Mouse (Mus musculus): ENCODE measurements at regions not wholly inside any gene's neighbourhood (a gene's known extent, or its start where the extent isn't known, plus 50 kb on each side); places are given as distances from the start of the nearest gene placed in this dataset.

DNA sequence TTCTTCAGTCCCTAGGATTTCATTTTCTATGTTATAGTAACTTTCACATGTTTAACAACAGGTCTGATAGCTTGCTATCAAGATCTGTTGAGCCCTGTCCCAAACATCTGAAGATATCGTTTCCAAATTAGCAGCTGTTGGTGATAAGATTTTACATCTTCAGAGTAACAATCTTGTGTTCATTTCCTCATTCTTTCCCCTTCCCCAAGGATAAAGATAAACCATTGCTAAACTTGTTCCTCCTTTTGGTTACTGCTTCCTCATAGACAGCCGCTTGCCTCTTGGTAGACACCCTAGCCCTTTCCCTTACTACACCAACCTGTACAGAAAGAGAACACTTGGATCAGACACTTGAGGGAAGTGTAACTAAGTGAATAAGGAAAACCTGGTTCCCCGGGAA is 58.6 kb downstream of the Kcnrg start:
- no peak for DNase-seq (ENCODE audit: low spot score)

DNA sequence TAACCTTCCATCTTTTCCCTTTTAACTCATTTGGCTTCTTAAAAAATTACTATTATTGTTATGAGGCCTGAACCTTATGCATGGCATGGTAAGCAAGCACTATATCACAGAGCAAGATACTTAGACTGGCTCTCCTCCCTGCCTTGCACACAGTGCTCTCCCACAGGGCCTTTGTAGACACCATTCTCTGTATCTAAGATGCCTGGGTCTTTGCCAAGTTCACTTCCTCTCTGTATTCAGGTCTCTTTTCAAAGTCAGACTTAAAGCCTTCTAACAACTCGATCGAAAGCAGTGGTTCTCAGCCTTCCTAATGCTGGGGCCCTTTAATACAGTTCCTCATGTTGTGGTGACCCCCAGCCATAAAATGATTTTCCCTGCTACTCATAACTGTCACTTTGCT is 65.9 kb downstream of the Kcnrg start:
- no peak for DNase-seq (ENCODE audit: low spot score)

DNA sequence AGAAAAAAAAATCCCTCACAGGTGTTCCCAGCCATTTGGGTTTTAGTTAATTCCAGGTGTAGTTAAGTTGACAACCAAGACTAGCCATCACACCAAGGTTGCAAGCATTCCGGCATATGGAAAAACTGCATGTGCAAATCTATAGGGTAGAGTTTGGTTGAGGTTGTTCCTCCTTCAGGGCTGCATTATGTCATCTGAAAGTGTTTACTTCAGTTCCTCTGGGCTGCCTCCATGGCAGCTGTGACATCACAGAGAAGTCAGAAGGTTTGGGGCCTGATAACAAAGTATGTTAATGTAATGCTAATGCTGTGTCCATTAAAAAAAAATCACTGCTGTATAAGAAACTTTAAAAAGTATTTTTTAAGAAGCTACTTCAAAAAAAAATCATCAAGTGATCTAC is 70.8 kb downstream of the Kcnrg start:
- no peak for DNase-seq (ENCODE audit: low spot score)

DNA sequence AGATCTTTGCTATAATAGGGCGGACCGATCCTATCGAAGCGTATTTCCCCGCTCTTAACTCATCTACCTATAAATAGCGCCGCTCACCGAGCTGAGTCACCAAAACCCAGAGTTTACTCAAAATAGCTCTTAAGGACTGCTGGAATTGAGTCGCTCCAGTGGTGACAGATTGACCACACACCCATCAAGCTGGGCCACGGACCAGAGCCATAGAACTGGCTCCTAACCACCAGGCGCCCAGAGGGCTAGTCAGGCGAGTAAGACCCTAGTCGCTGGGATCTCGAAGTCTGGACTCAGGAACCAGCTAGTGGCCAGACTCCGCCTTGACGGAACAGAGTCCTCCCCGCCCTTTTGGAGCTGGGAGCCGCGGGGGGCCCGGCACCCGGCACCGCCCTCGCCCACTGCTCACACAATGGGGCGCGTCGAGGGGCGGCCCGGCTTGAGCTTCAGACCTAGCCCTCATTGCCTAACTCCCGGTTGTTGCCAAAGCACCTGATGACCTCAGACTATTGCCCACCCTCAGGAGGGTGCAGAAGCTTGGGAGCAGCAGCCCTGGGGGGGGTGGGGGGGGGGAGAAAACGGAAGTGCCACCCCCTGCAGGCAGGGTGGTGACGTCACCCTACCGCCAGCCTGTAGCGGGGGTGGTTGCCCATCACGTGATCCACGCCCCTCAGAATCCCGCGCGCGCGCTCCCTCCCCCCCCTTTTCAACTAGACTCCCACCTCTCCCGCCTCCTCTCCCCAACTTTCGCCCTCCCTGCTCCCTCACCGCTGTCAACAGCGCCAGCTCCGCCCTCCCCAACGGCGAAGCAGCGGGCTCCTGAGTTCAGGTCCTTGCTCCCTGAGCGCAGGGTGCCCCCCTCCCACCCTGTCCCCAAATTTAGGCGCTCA is 73.8 kb downstream of the Kcnrg start:
- peak; percentile 89 for DNase-seq (ENCODE audit: low spot score)

DNA sequence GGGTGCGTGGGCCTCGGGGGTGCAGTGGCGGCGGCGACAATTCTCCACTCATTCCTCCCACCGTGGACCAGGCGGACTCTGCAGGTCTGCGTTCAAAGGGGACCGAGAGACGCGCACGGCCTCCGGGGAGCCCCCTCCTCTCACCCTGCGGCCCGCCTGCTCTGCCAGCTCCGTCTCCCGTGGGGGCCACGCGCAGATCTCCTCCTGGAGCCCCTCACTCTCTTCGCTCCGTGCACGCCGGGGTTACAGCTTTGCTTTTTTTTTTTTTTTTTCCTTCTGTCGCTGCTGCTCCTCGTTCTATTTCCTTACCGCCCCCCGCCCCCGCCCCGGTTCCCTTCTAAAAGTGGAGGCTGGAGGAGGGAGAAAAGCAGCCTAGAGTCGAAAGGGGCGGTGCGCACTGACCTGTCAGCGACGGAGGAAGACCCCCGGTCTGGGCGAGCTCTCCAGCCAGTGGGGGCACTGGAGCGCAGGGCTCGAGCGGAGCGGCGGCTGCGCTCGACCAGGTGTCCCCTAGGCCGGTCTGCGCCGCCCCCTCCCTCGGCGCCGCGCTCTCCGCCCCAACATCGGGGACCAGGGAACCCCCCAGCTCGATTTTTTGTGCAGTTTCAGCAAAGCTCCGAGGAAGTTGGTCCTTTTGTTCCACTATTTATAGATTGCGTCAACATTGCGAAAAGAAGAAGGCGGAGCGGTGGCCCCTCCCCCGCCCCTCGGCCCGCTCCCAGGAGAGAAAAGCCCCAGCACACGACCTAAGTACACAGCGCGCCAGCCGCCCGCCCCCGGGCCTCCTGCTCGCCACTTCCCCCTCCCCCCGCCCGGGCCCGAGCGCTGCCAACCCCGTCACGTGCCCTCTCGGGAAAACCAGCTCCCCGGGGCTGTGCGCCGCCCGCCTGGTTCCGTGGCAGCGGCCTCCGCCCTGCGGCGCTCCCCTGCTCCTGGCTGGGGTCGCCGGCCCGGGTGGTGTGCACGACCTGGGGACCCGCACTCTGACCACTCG is 74.7 kb downstream of the Kcnrg start:
- peak; percentile 91 for DNase-seq (ENCODE audit: low spot score)

DNA sequence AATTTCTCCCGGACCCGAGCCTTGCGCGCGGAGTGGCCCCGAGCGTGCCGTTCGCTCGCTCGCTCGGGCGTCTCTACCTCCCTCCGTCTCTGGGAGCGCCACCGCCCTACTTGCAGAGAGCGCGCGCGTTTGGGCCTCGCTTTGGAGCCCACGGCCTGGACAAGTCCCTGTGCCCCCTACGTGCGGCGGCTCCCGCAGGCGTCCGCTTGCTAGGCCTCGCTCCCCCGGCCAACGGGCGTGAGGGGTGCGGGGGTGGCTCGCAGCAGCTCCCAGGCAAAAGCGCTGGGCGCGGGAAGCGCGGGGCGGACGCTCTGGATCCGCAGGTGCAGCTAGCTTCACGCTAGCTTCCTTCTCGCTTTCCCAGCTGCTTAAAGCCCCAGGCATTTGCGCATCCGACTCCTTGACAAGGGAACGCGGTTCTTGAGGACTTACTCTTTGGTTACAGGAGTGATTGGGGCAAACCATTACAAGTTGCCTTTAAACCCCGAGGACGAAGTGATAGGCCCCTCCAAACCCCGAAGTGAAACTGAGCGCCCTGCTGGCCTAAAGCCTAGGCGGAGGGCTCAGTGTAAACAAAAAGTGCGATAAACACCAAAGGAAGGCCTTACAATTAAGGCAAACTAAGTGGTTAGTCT is 75.6 kb downstream of the Kcnrg start:
- DNase-seq (ENCODE audit: low spot score) = peak; percentile 78

DNA sequence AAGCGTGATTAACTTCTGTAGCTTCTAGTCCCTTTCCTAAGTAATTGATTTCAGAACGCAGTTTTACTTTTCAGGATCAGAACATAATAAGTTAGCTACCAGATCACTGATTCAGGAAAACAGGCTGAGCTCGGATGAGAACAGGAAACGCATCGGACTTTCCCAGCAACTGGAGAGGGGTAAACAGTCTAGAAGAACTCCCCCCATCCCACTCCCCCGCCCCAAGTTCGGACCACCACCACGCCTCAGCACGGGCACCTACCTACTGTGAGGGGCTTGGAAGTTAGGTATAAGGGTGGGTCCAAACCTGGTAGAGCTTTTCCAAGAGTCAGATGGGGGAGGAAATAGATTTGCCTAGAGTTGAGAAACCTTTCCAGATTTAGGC is 76.1 kb downstream of the Kcnrg start:
- no peak for DNase-seq (ENCODE audit: low spot score)

DNA sequence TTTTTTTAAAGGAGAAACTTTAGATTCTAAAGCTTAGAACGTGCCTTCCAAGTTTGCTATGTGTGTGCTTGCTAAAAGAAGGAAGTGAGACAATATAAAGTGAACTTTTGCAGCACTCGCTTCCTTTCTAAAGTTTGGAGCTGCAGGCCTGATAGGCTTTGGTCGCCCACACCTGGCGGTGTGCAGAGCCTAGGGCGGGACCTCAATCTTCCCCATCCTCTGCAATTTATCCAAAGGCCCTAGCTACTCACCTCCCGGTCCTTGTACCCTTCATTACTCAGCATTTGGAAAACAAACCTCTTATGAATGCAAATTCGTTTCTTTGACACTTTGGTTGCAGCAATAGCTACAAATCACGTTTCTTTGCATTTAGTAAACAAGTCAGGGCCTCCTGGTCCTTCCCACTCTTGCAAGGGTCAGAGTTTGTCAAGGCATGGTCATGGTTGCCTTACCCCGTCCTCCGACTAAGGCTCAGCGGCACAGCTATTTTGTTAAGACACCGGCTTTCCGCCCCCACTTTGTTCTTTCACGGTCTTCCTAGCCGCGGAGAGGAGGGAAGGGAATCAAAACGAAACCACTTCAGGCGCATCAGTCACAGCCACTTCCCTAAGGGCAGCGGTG is 76.6 kb downstream of the Kcnrg start:
- peak; percentile 49 for DNase-seq (ENCODE audit: low spot score)

DNA sequence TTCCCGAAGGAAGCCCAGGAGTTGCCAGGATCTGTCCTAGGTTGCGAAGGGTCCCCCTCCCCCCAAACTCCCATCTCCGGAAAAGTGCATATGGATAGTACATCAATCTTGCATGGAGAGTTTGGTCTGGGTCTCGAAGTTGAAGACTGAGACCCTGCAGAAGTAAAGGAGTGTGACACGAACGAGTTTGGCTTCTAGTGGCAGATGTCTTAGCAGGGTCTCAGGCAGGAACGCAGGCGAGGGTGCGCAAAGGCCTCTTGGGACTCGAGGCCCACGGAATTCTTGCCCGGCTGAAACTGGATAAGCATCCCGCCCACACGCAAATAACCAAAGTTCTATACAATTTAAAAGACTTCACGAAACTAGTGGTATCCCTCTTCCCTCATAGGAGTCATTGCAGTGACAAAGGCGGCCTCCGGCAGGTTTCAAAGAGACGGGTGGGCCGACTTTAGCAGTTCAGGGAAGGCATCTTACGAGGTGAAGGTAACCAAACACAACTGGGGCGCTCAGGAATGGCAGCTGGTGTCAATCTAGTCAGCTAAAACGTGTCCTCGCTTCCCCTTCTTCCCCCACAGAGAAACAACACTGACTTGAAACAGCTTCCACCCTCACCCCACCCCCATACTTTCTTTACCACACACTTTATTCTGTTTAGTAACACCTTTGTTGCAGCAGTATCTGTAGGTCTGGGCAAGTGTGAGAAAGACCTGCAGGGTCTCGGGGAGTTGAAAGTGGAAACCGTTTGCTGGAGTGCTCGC is 77.4 kb downstream of the Kcnrg start:
- peak; percentile 28 for DNase-seq (ENCODE audit: low spot score)

DNA sequence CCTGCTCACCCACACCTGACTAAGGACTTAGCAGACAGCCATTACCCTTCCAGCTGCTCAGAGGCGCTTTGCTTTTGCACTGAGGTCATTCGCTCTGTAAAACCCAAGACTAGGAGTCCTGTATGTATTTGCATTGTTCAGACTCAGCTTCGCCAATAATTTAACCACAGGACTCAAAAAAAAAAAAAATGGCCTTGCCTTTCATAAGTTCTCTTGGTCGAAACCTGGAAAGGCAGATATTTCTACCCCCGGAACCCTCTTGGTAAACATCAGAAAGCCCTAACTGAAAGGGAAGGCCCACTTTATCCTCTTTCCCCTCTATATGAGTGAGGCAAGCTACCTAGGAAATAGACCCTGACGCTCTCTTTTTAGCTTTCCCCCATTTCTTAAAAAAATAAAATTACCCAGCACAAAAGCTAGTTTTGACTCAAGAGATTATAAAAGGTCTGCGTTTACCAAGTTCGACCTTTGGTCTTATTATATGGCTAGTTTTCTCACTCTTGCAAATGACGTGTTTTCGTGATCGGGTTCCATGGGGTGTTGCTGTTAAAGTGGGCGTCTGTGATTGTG is 78.1 kb downstream of the Kcnrg start:
- DNase-seq (ENCODE audit: low spot score) = peak; percentile 23

DNA sequence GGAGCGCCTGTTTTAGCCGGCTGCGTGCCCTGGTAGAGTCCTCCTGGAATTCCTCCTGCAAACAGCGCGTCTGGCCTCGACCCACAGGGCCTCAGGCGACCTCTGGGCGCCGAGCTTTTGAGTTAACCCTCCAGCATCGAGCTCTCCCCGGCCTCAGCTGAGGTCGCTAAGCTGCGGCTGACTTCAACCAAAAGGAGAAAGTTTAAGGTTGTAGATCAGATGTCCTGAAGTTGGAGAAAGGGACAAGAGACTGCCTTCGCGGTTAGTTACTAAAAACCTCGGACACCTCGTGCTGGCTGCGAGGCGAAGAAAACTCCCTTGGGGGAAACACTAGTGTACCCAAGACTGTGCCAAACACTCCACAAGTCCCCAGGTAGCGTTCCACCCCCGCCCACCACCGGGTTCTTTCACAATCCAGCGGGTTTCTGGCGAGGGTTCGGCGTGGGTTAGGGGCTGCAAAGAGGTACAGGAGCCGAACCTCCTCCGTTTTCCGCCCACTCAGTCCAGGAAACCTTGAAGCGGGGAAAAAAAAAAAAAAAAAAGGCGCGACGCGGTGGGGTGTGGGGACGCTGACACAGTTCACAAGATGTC is 78.9 kb downstream of the Kcnrg start:
- DNase-seq (ENCODE audit: low spot score) = peak; percentile 59

DNA sequence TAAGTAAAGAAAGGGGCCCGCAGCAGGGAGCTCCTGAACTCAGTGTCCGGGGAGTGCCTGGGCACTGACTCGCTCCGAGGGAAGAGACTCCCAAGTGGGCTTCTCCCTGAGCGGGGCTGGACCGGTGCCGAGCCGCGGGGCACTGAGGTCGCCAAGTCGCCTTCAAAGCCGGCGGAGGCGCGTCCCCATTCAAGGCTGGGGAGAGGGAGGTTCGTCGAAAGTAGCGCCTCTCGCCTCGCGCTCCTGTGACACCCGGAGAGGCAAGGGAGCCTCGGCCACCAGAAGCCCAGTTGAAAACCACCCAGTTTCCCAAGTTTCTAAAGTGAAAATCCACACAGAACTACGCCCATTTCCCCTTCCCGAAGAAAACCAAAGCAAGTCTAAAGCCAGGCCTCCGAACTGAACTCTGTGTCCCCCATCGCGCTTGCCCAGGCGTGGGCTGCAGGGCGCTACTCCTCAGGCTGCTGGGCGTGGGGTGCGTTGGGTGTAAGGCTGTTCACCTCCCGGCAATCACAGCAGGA is 79.6 kb downstream of the Kcnrg start:
- peak; percentile 59 for DNase-seq (ENCODE audit: low spot score)

DNA sequence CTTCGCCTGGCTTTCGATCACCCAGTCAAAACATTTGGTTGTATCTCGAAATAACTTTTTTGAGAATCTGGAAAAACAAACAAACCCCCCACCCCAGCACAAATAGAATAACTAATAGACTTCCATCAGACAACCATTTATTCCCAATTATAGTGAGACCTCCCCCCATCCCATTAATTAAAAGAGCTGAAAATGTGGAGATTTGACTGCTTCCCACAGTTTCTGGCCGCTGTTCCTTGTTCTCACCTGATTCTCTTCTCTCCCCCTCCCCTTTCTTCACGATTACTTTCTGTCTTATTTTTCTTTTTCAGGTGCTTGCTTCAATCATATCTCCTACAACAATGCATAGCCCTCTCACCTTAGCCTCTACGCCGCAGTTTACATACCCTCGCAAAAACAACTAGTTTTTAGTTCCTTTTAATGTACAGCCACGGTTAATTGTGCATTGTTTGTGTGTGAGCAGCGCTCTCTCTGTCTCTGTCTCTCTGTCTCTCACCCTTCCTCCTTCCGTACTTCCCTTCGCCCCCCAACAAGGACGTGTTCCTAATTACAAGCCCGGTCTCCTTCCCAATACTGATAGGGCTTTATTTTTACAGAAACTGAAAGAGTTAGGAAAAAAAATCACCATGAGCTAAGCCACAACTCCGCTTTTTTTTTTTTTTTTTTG is 80.2 kb downstream of the Kcnrg start:
- DNase-seq (ENCODE audit: low spot score) = no peak

DNA sequence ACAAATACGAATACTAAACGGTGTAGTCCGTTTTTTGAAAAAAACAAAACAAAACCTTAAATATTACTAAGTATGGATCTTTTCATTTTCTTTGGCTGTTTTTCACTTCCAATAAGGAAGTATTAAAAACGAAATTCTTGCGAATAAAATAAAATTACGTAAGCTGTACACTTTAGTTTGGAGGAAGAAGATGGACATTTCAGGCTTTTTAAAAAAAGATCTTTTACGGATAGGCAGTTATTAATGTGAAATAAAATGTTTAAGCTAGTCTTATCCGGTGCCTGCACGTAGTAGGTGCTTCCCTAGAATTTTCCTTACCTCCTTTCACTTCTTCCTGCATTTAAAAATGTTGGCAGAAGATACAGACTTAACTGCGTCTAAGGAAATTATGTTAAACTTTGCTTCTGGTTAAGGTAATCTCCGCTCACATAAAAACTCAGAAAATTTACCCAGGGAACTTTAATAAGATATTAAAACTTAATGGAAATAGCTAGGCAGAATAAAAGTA is 80.8 kb downstream of the Kcnrg start:
- no peak for DNase-seq (ENCODE audit: low spot score)

DNA sequence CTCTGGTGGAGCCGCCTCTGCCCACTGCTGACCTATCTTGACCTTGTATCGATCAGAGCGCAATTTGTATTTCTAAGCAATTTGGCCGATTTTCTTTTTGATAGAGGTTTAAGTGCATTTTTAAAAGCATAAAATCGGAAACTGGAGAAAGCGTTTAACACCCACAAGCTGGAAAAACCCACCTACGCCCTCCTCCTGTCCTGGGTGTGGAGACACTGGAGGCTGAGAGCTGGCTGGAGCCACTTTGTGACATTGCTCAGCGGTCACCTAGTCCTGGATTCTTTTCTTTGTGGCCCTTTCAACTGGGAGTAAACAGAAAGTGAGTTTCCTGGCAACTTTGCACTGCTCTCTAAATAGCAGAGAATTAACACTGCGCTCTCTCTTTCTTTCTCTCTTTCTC is 81.4 kb downstream of the Kcnrg start:
- no peak for DNase-seq (ENCODE audit: low spot score)

DNA sequence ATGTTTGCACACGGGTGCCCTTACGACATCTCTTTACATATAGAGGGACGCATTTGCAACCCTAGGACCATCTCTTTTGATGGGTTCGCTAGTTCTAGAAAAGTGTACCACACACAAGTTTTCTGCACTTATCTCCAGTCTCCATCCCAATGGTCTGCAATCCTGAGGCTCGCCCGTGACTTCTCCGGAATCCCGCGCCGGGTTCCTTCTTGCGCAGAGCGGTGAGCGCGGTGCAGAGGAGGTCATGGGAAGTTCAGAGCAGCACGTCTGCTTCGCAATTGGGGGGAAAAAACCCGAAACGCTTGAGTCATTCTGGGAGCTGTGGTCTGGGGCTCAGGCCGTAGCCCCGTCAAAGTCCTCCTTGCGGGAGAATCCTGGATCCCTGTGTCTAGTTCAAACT is 82.0 kb downstream of the Kcnrg start:
- DNase-seq (ENCODE audit: low spot score) = no peak

DNA sequence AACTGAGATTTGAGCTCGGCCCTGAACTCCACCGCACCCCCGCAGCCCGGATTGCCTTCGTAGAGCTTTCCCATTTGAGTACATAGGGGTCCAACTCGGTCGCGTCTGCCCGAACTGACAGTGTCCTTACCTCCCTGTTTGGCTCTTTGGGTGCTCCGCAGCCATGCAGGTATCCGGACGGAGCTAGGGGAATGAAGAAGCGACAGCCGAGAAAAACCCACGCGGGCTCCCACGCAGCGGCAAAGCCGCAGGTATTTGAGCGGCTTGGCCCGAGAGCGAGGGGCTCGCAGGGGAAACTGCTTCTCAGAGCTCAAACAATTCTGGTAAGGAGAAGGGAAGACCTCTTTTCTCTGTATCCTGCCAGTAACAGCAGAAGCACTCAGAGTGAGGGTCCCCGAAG is 82.5 kb downstream of the Kcnrg start:
- DNase-seq (ENCODE audit: low spot score) = no peak

DNA sequence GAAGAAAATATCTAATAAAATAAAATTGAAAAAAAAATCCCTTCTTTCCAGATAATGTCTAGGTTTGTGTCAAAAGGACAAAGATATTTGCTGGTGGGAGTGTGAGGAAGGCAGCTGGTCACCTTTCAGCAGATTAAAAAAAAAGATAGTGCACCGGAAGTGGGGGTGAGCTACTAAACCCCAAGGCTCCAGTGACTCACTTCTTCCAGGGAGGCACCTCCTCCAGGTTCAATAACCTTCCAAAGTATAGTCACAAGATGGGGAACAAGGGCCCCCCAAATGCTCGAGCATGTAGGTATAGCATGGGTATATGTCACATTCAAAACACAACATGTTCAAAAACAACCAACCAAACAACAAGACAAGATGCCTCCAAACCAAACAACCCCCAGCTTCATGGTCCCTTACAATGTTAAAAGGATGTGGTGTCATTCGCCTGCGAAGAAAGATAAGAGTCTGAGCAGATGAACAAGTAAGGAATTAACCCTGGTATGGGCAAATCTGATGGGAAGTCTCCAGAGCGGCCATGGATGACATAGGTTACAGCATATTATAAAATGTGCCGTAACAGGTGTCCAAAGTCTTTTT is 84.6 kb downstream of the Kcnrg start:
- DNase-seq (ENCODE audit: low spot score) = no peak

DNA sequence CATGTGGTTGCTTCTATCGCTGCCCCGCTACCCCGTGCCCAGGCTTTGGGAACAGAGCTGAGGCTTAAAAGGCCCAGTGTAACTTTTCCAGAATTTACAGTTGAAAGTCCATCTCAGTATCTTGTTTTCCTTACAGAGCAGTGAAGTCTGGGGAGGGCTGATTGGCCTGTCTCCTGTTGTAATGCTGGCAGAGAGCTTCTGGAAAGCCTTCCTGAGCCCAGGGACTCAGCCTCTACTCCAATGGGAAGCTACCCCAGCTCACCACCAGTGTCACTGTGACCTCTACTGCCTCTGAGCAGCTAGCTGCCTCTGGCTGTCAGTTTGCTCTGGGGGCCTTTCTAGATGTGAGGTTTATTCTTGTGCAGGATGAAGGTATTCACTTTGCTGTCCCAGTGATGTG is 87.5 kb downstream of the Kcnrg start:
- no peak for DNase-seq (ENCODE audit: low spot score)
